Mouse (Mus musculus) limb, embryonic 11.5 days (tissue): ENCODE measurements around the gene Mef2b. TPM values are rescaled to one million over a fixed set of nuclear protein-coding genes. Genes with fewer than 3 reads are reported as not detected.
A peak's percentile ranks its signal among the peaks of the same experiment; 100 is the strongest.

Experiments used
- ATAC-seq: fragments of 200-750 bp; cut with Nextera tagmentation; 2 replicates; pipeline ENCODE4 v1.8.0; 2017; ENCODE audit warnings: low read depth; ENCODE audit not compliant: insufficient number of reproducible peaks, low FRiP score, low TSS enrichment
- DNase-seq: peaks from one replicate; pipeline ENCODE4 v3.0.0-alpha.2; 2015; ENCODE audit warnings: low spot score
- H3K27ac ChIP-seq: fragments of 300-500 bp; sonication (generic); replicated peaks from 2 replicates; pipeline ENCODE4 v1.5.1; 2014; ENCODE audit warnings: low read depth, mild to moderate bottlenecking, low read length
- H3K27me3 ChIP-seq: fragments of 300-500 bp; sonication (generic); 2 replicates; pipeline ENCODE4 v1.6.1; 2014; ENCODE audit warnings: mild to moderate bottlenecking, low read length, mixed read lengths; ENCODE audit not compliant: control insufficient read depth, insufficient read depth
- H3K36me3 ChIP-seq: fragments of 300-500 bp; sonication (generic); 2 replicates; pipeline ENCODE4 v1.6.1; 2014; ENCODE audit warnings: mild to moderate bottlenecking, low read length, moderate library complexity, mixed read lengths; ENCODE audit not compliant: control insufficient read depth, insufficient read depth
- H3K4me1 ChIP-seq: fragments of 300-500 bp; sonication (generic); 2 replicates; pipeline ENCODE4 v1.6.1; 2014; ENCODE audit warnings: low read length, mixed read lengths; ENCODE audit not compliant: control insufficient read depth, insufficient read depth
- H3K4me2 ChIP-seq: fragments of 300-500 bp; sonication (generic); 2 replicates; pipeline ENCODE4 v1.6.1; 2014; ENCODE audit warnings: low read depth, mild to moderate bottlenecking, moderate library complexity; ENCODE audit not compliant: severe bottlenecking
- H3K4me3 ChIP-seq: fragments of 300-500 bp; sonication (generic); 2 replicates; pipeline ENCODE4 v1.5.1; 2014; ENCODE audit warnings: low read depth, low read length
- H3K9ac ChIP-seq: fragments of 300-500 bp; sonication (generic); 2 replicates; pipeline ENCODE4 v1.6.1; 2014; ENCODE audit warnings: mild to moderate bottlenecking, low read length
- H3K9me3 ChIP-seq: fragments of 300-500 bp; sonication (generic); 2 replicates; pipeline ENCODE4 v1.6.1; 2016; ENCODE audit warnings: low read length; ENCODE audit not compliant: control insufficient read depth
- WGBS: fragments of 180-500 bp; shearing (Covaris S2); extraction: QIAGEN DNeasy Blood & Tissue Kit; methylation state at CpG from one replicate; pipeline ENCODE4 v1.1.7; 2014; 5-methylcytosine and 5-hydroxymethylcytosine counted together
- polyA plus RNA-seq: library from polyadenylated mRNA; unstranded; fragments of >200 nt; fragmentation: Nextera tagmentation; extraction: Ambion mirVana; gene quantifications from 2 replicates; pipeline ENCODE4 v1.2.1, GENCODE M21; 2014

The Mef2b gene
- polyA plus RNA-seq, 1 experiment from 2014 or later: 0.40 TPM

DNA sequence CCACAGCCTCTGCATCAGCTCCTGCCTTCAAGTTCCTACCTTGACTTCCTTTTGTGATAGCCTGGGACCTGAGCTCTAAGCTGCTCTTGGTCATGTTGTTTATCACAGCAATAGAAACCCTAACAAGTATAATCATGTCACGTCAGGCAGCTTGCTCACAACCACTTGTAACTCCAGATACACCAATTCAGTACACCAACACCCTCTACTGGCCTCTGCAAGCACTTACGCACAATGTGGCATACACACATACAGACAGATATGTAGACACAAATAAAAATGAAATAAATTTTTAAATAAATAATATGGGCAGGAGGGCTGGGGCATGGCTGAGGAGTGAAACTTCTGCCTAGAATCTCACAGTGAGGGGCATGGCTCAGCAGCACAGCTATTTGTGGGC, 56.3 kb downstream of the Mef2b start:
- no peaks in the 10 kb centered on the region for H3K9me3 ChIP-seq
- no peaks in the 10 kb centered on the region for H3K36me3 ChIP-seq
- no peak overlapping the region for H3K4me2 ChIP-seq
- peaks cover 2% of the 10 kb centered on the region for H3K4me1 ChIP-seq
- no peaks in the 10 kb centered on the region for H3K27me3 ChIP-seq
- ATAC-seq (no peak), DNase-seq (no peak)
- H3K4me3 ChIP-seq: no peak overlapping the region
- H3K27ac ChIP-seq: no peak overlapping the region
- no peak overlapping the region for H3K9ac ChIP-seq
- WGBS: 82% methylated on average over 2 of the region's 2 CpGs

DNA sequence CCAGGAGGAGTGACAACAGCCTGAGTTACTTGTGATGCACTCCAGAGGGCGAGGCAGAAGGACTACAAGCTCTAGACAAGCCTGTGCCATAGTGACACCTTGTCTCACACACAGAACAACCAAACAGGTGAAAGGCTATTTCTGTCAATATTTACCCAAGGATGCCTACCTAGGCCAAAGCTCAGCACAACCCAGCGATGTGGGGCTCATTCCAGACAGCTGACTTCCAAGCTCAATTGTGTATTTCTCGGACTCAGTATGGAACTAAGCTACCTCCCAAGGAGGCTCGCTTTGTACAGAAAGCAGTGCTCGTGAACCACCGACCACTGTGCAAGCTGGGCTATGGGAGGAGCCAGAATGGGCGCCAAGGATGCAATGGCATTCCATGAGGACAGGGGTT, 58.1 kb downstream of the Mef2b start:
- H3K4me2 ChIP-seq: no peak overlapping the region
- no peak overlapping the region for H3K4me3 ChIP-seq
- no peaks in the 10 kb centered on the region for H3K36me3 ChIP-seq
- DNase-seq (no peak), ATAC-seq (no peak)
- 62% methylated on average over 7 of the region's 7 CpGs for WGBS
- H3K9ac ChIP-seq: no peak overlapping the region
- no peaks in the 10 kb centered on the region for H3K4me1 ChIP-seq
- no peaks in the 10 kb centered on the region for H3K9me3 ChIP-seq
- no peaks in the 10 kb centered on the region for H3K27me3 ChIP-seq
- H3K27ac ChIP-seq: no peak overlapping the region

DNA sequence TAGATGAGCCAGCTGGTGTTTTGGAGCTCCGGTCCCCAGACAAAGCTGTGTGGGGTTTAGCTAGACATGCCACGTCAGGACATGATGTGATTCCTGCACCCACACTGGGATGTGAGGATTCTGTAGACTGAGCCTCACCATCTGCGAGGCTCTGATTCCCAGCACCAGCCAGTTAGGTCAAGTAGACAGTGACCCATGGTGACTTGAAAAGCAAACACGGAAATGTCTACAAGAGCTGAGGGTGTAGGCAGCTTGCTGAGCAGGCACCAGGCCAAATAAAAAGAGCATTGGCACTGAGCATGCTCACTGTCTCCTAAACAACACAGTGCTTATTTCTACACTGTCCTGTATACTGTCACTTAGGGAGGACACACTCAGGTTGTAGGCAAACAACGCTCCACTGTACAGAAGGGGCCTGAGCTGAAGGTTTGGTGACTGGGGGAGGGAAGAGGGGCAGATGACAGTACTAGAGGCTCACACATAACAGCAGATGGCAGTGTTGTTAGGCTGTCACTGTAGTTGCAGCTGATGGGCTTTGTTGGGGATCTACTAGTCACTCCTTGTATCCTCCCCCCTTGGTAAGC, 60.7 kb downstream of the Mef2b start:
- 84% methylated on average over 5 of the region's 5 CpGs for WGBS
- Histone ChIP-seq H3K4me3 (no peak overlapping the region), H3K9ac (no peak overlapping the region), H3K27ac (no peak overlapping the region), H3K27me3 (no peaks in the 10 kb centered on the region), H3K4me2 (no peak overlapping the region), H3K4me1 (no peaks in the 10 kb centered on the region), H3K9me3 (no peaks in the 10 kb centered on the region), H3K36me3 (no peaks in the 10 kb centered on the region)
- ATAC-seq: no peak
- no peak for DNase-seq

DNA sequence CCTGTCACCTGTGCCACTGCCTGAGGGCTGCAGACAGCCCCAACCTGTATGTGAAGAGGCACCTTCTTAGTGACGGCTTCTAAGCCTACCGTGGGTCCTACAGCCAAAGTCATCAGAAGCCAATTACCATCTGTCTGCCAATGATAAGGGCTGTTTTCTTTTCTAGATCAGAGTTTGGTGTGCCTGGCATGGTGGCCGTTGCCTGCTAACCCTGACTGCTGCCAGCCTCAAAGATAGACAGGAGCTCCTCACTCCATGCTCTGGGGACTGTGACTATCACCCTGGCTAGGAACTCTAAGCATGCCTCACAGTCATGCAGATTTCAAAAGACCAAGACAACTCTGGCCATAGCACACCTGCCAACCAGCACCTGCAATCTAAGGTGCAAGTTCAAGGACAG, 61.9 kb downstream of the Mef2b start:
- no peak for DNase-seq
- WGBS: 78% methylated on average over 3 of the region's 3 CpGs

DNA sequence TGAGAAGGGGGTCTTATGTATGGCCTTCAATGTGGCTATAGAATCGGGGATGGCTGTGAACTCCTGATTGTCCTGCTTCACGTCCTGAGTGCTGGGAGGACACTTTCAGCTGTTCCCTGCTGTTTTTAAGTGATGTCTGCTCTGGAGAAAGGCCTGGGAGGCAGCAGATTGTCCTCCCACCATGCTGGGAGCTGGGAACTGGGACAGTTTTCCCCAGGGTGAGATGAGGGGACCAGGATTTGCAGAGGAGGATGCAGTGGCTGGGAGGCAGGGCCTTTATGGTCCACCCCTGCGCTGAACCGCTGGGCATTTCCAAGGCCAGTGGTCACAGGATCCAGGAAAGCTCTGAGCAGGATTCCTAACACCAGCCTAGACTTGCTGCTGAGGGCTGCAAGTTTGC, 63.6 kb downstream of the Mef2b start:
- Histone ChIP-seq H3K36me3 (no peaks in the 10 kb centered on the region), H3K27me3 (no peaks in the 10 kb centered on the region), H3K9ac (no peak overlapping the region), H3K4me3 (no peak overlapping the region), H3K9me3 (no peaks in the 10 kb centered on the region), H3K4me2 (no peak overlapping the region), H3K27ac (no peak overlapping the region), H3K4me1 (no peaks in the 10 kb centered on the region)
- no peak for DNase-seq
- ATAC-seq: no peak
- 73% methylated on average over 4 of the region's 4 CpGs for WGBS

More for the DNA sequence above, 61.9 kb downstream of the Mef2b start:
- Histone ChIP-seq H3K36me3 (no peaks in the 10 kb centered on the region), H3K4me1 (no peaks in the 10 kb centered on the region), H3K4me3 (no peak overlapping the region), H3K9me3 (no peaks in the 10 kb centered on the region), H3K4me2 (no peak overlapping the region), H3K27me3 (no peaks in the 10 kb centered on the region), H3K9ac (no peak overlapping the region), H3K27ac (no peak overlapping the region)
- ATAC-seq: no peak

DNA sequence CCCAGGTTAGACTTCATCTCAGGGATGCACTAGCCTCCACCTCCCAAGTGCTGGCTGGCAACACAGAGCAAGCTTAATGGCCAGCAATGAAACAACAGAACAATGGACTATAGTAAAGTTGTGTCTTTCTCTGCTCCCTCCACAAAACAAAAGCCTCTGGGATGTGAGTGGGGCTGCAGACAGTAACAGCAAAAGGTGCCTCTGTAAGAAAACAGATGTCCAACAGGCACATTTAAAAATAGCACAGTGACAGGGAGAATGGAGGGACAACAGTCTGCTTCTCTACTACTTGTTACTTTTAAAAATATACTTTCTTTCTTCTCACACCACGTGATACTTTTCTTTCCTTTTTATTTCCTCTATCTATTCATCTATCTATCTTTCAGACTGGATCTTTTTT, 65.2 kb downstream of the Mef2b start:
- Histone ChIP-seq H3K9ac (no peak overlapping the region), H3K4me2 (no peak overlapping the region), H3K27ac (no peak overlapping the region), H3K36me3 (no peaks in the 10 kb centered on the region), H3K4me1 (no peaks in the 10 kb centered on the region), H3K9me3 (no peaks in the 10 kb centered on the region), H3K4me3 (no peak overlapping the region), H3K27me3 (no peaks in the 10 kb centered on the region)
- DNase-seq (no peak), ATAC-seq (no peak)
- 67% methylated on average over 1 of the region's 1 CpGs for WGBS

DNA sequence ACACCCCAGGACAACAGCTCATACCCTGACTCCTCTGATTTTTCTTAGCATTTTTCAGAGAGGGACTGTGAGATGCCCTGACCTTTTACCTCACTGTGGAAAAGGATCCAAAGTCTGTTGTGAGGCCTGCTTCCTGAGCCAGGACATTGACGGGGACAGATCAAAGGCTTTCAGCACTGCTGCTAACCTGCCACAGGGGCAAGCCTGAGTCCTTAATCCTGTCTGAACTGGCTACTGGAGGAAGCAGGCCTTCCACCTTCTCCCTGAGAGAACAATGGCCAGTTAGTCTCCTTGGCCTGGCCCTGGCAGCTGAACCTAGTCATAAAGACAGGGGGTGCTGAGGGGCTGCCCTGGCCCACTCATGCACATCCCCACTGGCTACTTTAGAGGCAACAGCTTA, 68.6 kb downstream of the Mef2b start:
- H3K4me2 ChIP-seq: no peak overlapping the region
- 8% methylated on average over 1 of the region's 1 CpGs for WGBS

DNA sequence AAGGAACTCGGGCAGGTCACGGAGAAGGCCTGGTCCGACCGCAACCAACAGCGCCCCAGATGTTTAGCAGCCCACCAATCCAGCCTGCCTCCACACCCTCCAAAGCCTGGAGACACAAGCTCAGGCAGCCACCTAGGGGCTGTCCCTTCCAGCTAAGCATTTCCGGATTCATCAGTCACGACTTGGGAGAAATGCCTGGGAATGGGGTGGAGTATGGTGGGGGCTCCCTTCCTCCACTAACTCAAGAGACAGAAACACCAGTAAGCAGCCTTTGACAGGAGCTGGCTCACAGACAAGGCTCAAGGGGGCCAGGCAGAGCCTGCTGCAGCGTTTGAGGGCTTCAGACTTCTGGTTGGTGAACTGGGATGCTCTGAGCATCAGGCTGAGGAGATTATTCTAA, 71.0 kb downstream of the Mef2b start:
- Histone ChIP-seq H3K9ac (no peak overlapping the region), H3K27ac (no peak overlapping the region)

More for the DNA sequence above, 68.6 kb downstream of the Mef2b start:
- Histone ChIP-seq H3K36me3 (no peaks in the 10 kb centered on the region), H3K27ac (no peak overlapping the region), H3K9me3 (no peaks in the 10 kb centered on the region), H3K4me1 (0 out of 2 replicates have a peak, but pooled peaks cover 2% of the 10 kb centered on the region), H3K4me3 (no peak overlapping the region), H3K27me3 (no peaks in the 10 kb centered on the region), H3K9ac (peak overlapping the region; percentile 19; the same call in 1 of the 2 replicates)
- ATAC-seq (no peak), DNase-seq (no peak)

DNA sequence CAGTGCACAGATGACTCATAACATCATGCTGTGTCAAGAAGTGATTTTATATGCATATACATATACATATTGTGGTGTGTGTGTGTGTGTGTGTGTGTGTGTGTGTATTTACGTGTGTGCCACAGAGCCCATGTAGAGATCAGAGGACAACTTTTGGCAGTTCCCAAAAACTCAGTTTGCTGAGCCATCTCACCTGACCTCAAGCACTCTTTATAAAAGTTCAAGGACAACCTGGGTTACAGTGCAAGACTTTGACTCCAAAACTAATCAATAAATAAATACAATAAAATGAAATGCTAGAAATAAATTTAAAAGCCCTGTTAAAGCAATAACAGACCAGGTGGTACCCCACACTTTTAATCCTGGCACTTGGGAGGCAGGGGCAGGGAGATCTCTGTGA, 71.8 kb downstream of the Mef2b start:
- ATAC-seq (no peak), DNase-seq (no peak)
- Histone ChIP-seq H3K36me3 (no peaks in the 10 kb centered on the region), H3K4me2 (peak overlapping the region; percentile 99), H3K9me3 (no peaks in the 10 kb centered on the region), H3K4me1 (0 out of 2 replicates have a peak, but pooled peaks cover 2% of the 10 kb centered on the region), H3K4me3 (peak overlapping the region; percentile 63), H3K27ac (no peak overlapping the region), H3K27me3 (no peaks in the 10 kb centered on the region), H3K9ac (no peak overlapping the region)
- WGBS: 71% methylated on average over 1 of the region's 1 CpGs

More for the DNA sequence above, 71.0 kb downstream of the Mef2b start:
- ATAC-seq (no peak), DNase-seq (peak; percentile 32)
- Histone ChIP-seq H3K36me3 (no peaks in the 10 kb centered on the region), H3K4me2 (no peak overlapping the region), H3K4me1 (0 out of 2 replicates have a peak, but pooled peaks cover 2% of the 10 kb centered on the region), H3K27me3 (no peaks in the 10 kb centered on the region), H3K9me3 (no peaks in the 10 kb centered on the region), H3K4me3 (no peak overlapping the region)
- WGBS: 18% methylated on average over 8 of the region's 8 CpGs
